Mouse (Mus musculus): ENCODE measurements around the gene Sipa1l3. TPM values are rescaled to one million over a fixed set of nuclear protein-coding genes. Genes with fewer than 3 reads are reported as not detected.

Gene Sipa1l3
- polyA plus RNA-seq, 1 experiment = 30.3 TPM

DNA sequence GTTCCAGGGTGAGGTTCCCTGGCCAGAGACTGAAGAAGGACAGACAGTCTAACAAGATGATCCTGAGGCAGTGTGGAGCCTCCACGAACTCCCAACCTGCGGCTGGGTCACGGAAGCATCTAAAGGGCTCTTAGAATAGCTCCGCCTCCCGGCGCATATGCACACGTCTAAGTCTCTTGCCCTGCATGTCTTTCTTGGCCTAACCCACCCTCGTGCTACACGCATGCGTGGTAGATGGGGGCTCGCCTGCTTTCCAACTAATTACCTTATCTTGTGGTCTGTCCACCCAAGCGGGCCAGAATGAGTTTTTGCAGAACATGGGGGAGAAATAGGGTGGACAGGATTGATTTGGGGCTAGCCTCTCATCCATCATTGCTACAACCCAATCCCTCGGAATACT, 36.6 kb upstream of the Sipa1l3 start:
- Histone ChIP-seq H3K27me3 (ENCODE audit: control insufficient read depth, insufficient read depth, low read length) (no peaks in the 10 kb centered on the region), H3K27ac (ENCODE audit: insufficient read depth, low read length) (no peak overlapping the region), H3K4me3 (ENCODE audit: extremely low read depth, insufficient read depth, insufficient read length) (no peak overlapping the region), H3K4me1 (ENCODE audit: control insufficient read depth, insufficient read depth, insufficient read length) (no peaks in the 10 kb centered on the region), H3K36me3 (ENCODE audit: control insufficient read depth, insufficient read depth, low read length) (no peaks in the 10 kb centered on the region)
- 90% methylated on average over 13 of the region's 13 CpGs for WGBS
- no peak for DNase-seq (ENCODE audit: low read depth in 1 of 2, low spot score in 2 of 2)
- TF ChIP-seq CTCF (IDR thresholded peaks at IDR 0.05; ENCODE audit: extremely low read depth, insufficient read depth, insufficient read length, insufficient replicate concordance) (no peak), POLR2A (IDR thresholded peaks at IDR 0.05; ENCODE audit: low read depth, low read length) (no peak)

DNA sequence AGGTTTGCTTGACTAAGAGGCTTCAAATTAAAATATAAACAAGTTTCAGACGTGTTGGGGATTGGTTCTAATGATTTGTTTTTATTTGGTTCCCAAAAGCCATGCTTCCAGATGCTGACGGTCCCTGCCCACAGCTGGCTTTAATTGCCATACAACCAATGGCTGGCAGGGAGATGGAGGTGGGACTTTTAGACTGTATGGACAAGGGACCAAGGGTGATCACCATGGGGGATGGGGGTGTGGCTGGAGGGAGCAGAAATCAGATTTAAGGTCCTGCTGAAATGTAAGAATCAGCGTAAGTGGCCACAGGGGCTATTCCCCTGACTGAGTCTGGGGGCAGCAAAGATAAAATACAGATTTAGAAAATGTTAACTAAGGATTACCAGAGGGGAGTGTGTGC, 32.2 kb upstream of the Sipa1l3 start:
- whole genome bisulfite sequencing = 70% methylated on average over 3 of the region's 3 CpGs

DNA sequence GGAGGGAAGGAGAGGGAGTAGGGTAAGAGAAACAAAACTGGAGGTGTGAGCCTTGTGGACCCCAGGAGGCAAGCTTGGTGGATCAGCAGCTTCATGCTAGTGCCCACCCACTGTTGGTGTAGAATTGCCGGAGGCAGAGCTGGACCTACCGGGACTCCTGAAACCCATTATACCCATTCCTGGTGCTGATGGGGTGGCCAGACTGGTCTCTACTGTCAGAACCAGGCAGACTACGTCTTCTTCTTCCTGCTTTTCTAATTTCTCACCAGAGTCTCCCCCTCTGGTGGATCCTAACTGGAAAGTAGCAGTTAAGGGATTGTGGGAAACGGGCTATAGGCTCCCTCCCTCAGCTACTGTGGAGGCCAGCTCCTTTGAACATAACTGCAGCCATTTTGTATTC, 23.2 kb upstream of the Sipa1l3 start:
- 79% methylated on average over 4 of the region's 4 CpGs for WGBS
- Histone ChIP-seq H3K36me3 (ENCODE audit: control insufficient read depth, insufficient read depth, low read length) (no peaks in the 10 kb centered on the region), H3K27ac (ENCODE audit: insufficient read depth, low read length) (no peak overlapping the region), H3K4me1 (ENCODE audit: control insufficient read depth, insufficient read depth, insufficient read length) (no peaks in the 10 kb centered on the region), H3K27me3 (ENCODE audit: control insufficient read depth, insufficient read depth, low read length) (no peaks in the 10 kb centered on the region), H3K4me3 (ENCODE audit: extremely low read depth, insufficient read depth, insufficient read length) (no peak overlapping the region)
- DNase-seq (ENCODE audit: low read depth in 1 of 2, low spot score in 2 of 2) = no peak
- TF ChIP-seq CTCF (IDR thresholded peaks at IDR 0.05; ENCODE audit: extremely low read depth, insufficient read depth, insufficient read length, insufficient replicate concordance) (no peak), POLR2A (IDR thresholded peaks at IDR 0.05; ENCODE audit: low read depth, low read length) (no peak)

More for the DNA sequence above, 32.2 kb upstream of the Sipa1l3 start:
- DNase-seq (ENCODE audit: low read depth in 1 of 2, low spot score in 2 of 2) = no peak
- no peaks in the 10 kb centered on the region for H3K36me3 ChIP-seq (ENCODE audit: control insufficient read depth, insufficient read depth, low read length)
- H3K4me1 ChIP-seq (ENCODE audit: control insufficient read depth, insufficient read depth, insufficient read length) = no peaks in the 10 kb centered on the region
- no peak overlapping the region for H3K4me3 ChIP-seq (ENCODE audit: extremely low read depth, insufficient read depth, insufficient read length)
- no peak overlapping the region for H3K27ac ChIP-seq (ENCODE audit: insufficient read depth, low read length)
- no peaks in the 10 kb centered on the region; the same call in 1 of the 2 replicates for H3K27me3 ChIP-seq (ENCODE audit: control insufficient read depth, insufficient read depth, low read length)
- no peak for TF ChIP-seq POLR2A (IDR thresholded peaks at IDR 0.05; ENCODE audit: low read depth, low read length)
- TF ChIP-seq CTCF (IDR thresholded peaks at IDR 0.05; ENCODE audit: extremely low read depth, insufficient read depth, insufficient read length, insufficient replicate concordance) = no peak

DNA sequence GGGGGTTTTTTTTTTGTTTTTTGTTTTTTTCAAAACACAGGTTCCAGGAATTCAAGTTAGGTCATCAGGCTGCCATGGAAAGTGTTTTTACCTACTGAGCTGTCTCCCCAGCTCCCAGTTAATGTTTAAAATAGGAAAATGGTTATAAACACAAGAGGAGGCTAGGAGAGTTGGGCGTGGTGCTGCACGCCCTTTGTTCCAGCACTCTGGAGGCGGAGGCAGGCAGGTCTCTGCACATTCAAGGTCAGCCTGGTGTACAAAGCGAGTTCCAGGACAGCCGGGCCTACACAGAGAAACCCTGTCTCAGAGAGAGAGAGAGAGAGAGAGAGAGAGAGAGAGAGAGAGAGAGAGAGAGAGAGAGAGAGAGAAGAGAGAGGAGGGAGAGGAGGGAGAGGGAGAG, 22.7 kb upstream of the Sipa1l3 start:
- H3K27me3 ChIP-seq (ENCODE audit: control insufficient read depth, insufficient read depth, low read length) = no peaks in the 10 kb centered on the region
- TF ChIP-seq CTCF (IDR thresholded peaks at IDR 0.05; ENCODE audit: extremely low read depth, insufficient read depth, insufficient read length, insufficient replicate concordance) = no peak
- no peak for TF ChIP-seq POLR2A (IDR thresholded peaks at IDR 0.05; ENCODE audit: low read depth, low read length)
- no peak for DNase-seq (ENCODE audit: low read depth in 1 of 2, low spot score in 2 of 2)
- H3K36me3 ChIP-seq (ENCODE audit: control insufficient read depth, insufficient read depth, low read length) = no peaks in the 10 kb centered on the region
- no peaks in the 10 kb centered on the region for H3K4me1 ChIP-seq (ENCODE audit: control insufficient read depth, insufficient read depth, insufficient read length)
- H3K27ac ChIP-seq (ENCODE audit: insufficient read depth, low read length) = no peak overlapping the region
- no peak overlapping the region for H3K4me3 ChIP-seq (ENCODE audit: extremely low read depth, insufficient read depth, insufficient read length)
- 86% methylated on average over 5 of the region's 5 CpGs for WGBS

DNA sequence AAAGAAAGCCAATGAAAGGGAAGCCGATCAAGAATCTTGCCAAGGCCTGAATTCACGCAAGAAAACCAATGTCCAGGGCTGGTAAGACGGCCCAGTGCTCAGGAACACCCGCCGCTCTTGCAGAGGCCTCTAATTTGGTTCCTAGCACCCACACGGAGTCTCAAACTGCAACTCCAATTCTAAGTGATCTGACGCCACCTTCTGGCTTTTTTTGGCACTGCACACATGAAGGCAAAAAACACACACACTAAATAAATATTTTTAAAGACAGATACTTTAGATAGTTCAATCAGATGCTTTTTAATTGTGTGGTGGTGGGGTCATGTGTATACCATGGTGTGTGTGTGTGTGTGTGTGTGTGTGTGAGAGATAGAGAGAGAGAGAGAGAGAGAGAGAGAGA, 22.2 kb upstream of the Sipa1l3 start:
- H3K36me3 ChIP-seq (ENCODE audit: control insufficient read depth, insufficient read depth, low read length) = no peaks in the 10 kb centered on the region
- no peaks in the 10 kb centered on the region for H3K4me1 ChIP-seq (ENCODE audit: control insufficient read depth, insufficient read depth, insufficient read length)
- H3K27me3 ChIP-seq (ENCODE audit: control insufficient read depth, insufficient read depth, low read length) = no peaks in the 10 kb centered on the region
- H3K4me3 ChIP-seq (ENCODE audit: extremely low read depth, insufficient read depth, insufficient read length) = no peak overlapping the region
- TF ChIP-seq CTCF (IDR thresholded peaks at IDR 0.05; ENCODE audit: extremely low read depth, insufficient read depth, insufficient read length, insufficient replicate concordance) = no peak
- no peak for TF ChIP-seq POLR2A (IDR thresholded peaks at IDR 0.05; ENCODE audit: low read depth, low read length)
- H3K27ac ChIP-seq (ENCODE audit: insufficient read depth, low read length) = no peak overlapping the region
- DNase-seq (ENCODE audit: low read depth in 1 of 2, low spot score in 2 of 2) = no peak
- WGBS = 86% methylated on average over 7 of the region's 7 CpGs

DNA sequence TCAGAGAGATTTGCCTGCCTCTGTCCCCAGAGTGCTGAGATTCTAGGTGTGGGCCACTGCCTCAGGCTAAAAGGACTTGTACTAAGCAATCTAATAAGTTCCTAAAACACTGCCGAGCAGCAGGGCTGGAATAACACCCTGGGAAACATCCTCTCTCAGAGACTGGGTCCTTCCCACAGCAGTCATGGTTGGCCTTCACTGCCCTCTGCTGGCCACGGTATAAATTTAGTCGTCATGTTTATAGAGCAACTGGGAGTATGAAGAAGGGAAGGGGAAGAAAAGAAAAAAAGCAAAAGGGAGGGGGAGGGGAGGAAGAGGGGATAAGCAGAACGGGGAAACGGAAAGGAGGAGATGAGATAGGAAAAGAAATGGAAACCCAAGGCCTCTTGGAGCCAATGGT, 5.3 kb upstream of the Sipa1l3 start:
- peak; percentile 12 to 65 for DNase-seq (ENCODE audit: low read depth in 1 of 2, low spot score in 2 of 2)
- H3K36me3 ChIP-seq (ENCODE audit: control insufficient read depth, insufficient read depth, low read length) = no peaks in the 10 kb centered on the region
- 4% methylated on average over 5 of the region's 5 CpGs for WGBS
- no peaks in the 10 kb centered on the region for H3K4me1 ChIP-seq (ENCODE audit: control insufficient read depth, insufficient read depth, insufficient read length)
- no peaks in the 10 kb centered on the region for H3K27me3 ChIP-seq (ENCODE audit: control insufficient read depth, insufficient read depth, low read length)
- H3K4me3 ChIP-seq (ENCODE audit: extremely low read depth, insufficient read depth, insufficient read length) = no peak overlapping the region
- peak; percentile 68; the same call in 1 of the 2 replicates for TF ChIP-seq CTCF (IDR thresholded peaks at IDR 0.05; ENCODE audit: extremely low read depth, insufficient read depth, insufficient read length, insufficient replicate concordance)
- no peak for TF ChIP-seq POLR2A (IDR thresholded peaks at IDR 0.05; ENCODE audit: low read depth, low read length)
- no peak overlapping the region for H3K27ac ChIP-seq (ENCODE audit: insufficient read depth, low read length)

DNA sequence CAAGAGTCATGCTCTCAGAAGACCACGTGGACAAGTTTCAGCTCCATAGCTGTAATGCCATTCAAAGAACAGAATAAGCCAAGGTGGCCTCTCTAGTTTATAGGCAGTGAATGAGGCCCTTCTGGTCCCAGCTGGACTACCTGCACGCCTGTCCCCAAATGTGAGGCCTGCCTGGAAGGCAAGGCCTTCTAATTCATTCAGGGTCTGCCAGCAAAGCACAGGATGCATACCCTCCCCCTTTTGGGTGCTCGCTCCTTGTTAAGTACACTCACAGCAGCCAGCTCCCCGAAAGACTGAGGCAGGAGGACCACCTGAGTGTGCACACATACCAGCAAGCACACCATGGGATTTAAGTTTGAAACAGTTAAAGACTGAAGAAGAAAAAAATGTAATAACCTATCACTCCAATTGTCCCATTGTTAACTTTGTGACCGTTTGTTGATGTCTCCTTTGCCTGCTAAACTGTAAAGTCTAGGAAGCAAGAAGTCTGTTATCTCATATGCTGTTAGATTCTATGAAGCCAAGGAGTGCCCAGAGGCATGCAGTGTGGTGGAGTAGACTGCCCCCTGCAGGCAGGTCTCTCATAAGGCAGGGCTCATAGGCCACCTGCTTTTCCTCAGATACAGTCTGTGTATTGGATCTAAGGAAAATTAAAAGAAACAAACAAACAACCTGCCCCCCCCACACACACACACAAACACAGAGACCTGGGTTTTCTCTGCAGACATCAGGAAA, 3.6 kb upstream of the Sipa1l3 start:
- Histone ChIP-seq H3K36me3 (ENCODE audit: control insufficient read depth, insufficient read depth, low read length) (no peaks in the 10 kb centered on the region), H3K27ac (ENCODE audit: insufficient read depth, low read length) (no peak overlapping the region), H3K27me3 (ENCODE audit: control insufficient read depth, insufficient read depth, low read length) (no peaks in the 10 kb centered on the region), H3K4me1 (ENCODE audit: control insufficient read depth, insufficient read depth, insufficient read length) (no peaks in the 10 kb centered on the region), H3K4me3 (ENCODE audit: extremely low read depth, insufficient read depth, insufficient read length) (no peak overlapping the region)
- 71% methylated on average over 5 of the region's 5 CpGs for WGBS
- TF ChIP-seq CTCF (IDR thresholded peaks at IDR 0.05; ENCODE audit: extremely low read depth, insufficient read depth, insufficient read length, insufficient replicate concordance) (peak; percentile 91; the same call in 1 of the 2 replicates), POLR2A (IDR thresholded peaks at IDR 0.05; ENCODE audit: low read depth, low read length) (no peak)
- peak; percentile 40 to 75 for DNase-seq (ENCODE audit: low read depth in 1 of 2, low spot score in 2 of 2)

Measured in spleen, adult 2 months (tissue).